Mouse (Mus musculus) skeletal muscle tissue, adult 2 months (tissue): ENCODE measurements at regions not wholly inside any gene's neighbourhood (a gene's known extent, or its start where the extent isn't known, plus 50 kb on each side); places are given as distances from the start of the nearest gene placed in this dataset.
A peak's percentile ranks its signal among the peaks of the same experiment; 100 is the strongest.

Experiments
- DNase-seq: peaks from one replicate; pipeline ENCODE4 v3.0.0-alpha.2; 2012; ENCODE audit warnings: low read depth, low spot score

DNA sequence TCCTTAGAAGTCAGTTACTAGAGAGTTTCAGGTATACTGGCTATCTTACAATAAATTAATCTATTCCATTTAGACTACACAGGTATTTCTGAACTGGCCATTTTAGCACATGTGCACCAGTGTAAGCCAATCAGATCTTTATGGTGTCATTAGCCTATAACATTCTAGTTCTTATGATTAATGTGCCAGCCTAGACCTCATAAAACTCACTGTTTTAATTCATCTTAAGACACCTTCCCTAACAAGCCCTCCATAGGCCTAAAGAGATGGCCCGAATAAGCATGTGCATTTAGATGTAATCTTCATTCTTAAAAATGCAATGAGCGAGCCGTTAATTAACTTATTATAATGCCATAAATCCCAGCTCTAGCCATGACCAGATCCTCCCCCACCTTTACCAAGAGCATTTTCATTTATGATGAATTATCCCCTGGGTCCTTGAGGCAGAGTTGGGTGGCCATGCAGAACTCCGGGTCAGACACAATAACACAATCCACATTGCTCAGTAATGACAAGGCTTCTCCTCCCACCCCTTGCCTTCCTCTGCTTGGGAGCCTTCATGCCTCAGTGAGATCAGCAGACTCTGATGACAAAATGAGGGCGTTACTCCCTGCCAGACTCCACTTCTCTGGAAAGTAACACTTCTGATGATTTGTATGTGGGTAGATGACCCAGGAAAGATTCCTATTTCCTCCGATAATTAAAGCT is 311.6 kb upstream of the Pkn2 start:
- DNase-seq = no peak

DNA sequence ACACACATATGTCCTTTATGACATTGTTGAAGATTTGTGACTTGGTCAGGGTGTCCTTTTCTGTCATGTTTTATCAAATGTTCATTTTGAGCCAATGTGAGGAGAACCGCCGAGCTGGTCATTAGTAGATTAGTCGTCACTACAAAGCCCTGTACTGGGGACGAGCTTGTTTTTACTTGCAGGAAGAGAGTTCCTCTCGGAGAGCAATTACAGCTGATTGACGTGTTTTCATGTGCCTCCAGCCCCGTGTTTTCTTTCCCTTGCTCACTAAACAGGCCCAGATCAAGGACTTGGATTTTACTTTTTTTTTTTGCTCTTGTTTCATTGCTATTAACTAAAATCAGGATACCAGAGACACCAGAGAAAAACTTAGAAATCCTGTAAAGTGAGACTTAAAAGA is 307.1 kb upstream of the Pkn2 start:
- no peak for DNase-seq

DNA sequence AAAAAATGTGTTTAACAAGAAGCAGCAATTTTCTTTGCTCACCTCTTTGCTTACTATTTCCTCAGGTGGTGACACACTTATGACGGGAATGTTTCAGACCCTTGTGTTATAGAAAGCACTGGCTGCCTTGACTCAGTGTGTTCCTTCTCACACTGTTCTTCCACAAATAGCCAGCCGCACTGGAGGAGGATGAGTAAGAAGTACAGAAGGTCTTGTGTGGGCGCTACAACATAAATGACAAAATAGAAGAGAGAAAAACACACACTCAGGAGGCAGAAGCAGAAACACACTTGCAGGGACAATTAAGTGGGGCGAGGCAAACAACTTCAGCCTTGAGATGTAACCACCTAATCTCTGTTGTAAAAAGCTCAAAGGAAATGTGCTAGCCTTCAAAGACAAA is 292.2 kb upstream of the Pkn2 start:
- DNase-seq = no peak

DNA sequence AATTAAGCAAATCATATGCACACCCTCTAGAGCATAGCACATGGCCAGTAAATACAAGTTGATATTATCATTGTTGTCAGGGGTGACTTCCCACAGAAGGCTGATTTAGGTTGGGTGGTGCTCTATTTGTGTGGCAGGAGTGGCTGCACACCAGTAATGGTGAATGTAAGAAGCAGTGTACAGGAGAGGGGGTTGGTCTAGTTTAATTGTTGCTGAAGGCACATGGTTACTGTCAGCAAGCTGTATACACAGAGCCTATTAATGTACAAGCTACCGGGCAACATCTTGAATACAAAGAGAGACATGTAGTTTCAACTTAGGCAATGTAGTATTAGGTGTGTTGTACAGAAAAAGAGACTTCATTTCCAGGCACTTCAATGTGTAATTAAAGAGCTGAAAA is 280.6 kb upstream of the Pkn2 start:
- DNase-seq = no peak

DNA sequence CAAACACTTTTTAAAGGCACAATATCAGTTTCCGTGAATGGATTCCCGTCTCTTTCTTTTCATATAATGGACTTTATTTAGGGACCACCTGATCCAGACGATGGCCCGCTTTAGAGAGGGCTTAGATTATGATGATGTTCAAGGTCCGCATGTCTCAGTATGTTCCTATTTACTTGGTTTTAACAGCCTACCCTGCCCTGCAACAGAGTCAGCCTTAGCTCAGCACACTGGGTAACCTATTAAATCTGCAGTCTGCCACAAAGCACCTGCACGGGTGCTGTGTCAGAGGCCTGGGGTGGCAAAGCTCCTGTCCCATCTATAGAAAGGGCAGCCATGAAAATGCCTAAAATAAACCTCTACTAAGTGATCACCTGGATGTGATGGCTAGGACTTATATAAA is 280.2 kb upstream of the Pkn2 start:
- no peak for DNase-seq

DNA sequence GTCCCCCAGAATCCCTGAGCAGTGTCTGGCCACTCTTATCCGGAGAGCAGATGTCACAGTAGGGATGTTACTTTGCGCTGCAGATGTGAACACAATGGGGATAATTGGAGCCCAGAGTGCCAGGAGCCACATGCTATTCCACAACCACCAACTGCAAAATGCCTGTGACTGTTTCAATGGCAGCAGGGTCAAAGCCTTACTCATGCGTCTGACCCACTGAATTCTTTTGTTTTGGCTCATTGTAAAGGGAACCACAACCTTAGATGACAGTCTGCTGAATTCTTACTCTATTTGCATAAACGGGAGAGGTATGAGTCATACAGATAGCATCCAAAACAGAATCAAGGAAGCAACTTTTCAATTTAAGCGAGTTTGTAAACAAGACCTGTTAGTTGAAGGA is 276.8 kb upstream of the Pkn2 start:
- DNase-seq = no peak

DNA sequence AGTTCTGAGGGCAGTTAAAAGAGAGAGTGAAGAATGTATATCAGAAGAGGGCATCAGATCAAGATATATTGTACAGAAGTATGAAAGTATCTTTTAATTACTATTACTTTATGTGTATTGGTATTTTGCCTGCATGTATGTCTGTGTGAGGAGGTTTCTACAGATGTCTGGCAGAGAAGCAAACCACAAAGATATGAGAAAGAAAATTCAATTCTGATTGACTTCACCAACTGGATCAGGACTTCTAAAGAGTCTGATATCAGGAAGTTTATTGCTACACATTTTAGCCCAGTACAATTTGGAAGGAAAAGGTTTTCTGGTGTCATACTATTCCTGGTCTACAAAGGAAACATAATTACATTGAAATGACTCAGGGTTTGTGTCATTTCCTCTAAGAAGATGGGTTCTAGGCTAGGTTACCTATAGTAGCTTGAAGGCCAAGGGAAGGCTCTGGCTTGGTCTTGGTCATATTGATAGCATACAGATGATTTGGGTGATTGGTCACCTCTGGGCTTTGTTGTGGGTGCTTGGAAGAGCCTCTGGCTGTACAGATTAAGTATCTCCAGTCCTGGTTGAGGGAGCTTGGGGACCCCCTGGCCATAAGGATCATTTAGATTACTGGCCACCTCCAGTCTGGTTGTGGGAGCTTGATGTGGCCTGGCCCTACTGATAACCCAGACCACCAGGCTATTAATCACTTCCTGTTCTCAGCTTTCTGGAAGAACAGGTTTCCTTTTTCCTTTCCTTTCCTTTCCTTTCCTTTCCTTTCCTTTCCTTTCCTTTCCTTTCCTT is 275.1 kb upstream of the Pkn2 start:
- DNase-seq = no peak

DNA sequence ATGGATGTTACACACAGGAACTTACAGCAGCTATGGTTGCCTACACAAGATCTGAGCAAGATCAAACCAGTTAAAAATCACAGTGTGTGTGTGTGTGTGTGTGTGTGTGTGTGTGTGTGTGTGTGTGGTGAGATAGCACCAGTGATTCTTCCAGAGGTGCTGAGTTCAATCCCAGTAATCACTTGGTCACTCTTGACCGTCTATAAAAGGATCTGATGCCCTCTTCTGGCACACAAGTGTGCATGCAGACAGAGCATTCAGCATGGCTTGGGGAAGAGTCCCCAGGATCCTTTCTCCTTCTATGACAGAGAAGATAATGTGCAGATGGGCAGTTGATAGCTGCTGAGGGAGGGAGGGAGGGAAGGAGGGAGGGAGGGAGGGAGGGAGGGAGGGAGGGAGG is 274.4 kb upstream of the Pkn2 start:
- no peak for DNase-seq

DNA sequence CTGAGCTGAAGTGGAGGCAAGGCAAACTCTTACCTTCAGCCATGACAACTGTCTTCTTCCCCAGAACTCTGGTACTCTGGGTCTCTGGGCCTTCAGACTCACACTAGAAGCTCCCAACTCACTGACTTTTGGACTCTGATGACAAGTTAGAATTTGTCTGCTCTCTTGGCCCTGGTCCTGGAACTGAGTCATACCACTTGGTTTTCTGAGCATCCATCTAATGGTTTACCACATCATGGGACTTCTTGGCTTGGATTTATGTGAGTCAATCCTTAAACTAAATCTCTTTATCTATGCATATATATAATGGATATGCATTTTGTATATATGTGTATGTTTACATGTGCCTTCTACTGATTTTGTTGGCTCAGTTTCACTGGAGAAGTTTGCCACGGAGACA is 273.8 kb upstream of the Pkn2 start:
- no peak for DNase-seq

DNA sequence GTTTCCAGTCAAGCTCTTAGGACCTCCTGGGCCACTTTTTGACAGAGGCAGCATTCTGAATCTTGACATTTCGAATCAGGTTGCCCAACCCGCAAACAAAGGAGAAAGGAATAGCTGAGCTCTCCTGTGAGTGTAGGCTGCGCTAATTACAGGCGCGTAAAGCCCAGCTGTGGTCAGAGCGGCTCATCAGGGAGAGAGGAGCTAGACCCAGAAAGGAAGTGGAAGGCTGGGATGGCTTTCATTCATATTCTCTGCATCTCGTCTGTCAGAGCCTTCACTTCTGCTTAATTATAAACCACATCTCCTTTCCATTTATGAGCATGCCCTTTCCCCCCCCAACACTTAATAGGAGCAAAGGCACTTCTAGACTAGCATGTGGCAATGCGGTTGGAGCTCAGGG is 265.7 kb upstream of the Pkn2 start:
- DNase-seq = no peak

DNA sequence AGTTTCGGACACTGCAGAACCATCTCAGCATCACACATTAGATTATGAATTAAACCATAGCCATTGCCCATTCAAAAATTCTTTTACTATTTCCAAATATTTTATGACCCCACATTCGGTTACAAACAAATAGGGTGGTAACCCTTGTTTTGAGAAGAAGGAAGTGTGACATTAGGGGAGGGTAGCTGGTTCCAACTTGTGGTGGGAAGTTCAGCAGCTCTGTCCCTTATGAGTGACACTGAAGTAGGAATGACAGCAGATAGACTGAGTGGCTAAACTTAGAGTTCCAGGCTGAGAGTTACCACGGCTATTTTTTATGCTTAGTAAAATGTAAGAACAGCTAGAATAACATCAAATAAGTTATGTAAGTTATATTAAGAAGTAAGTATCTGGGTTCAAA is 257.1 kb upstream of the Pkn2 start:
- DNase-seq = no peak

DNA sequence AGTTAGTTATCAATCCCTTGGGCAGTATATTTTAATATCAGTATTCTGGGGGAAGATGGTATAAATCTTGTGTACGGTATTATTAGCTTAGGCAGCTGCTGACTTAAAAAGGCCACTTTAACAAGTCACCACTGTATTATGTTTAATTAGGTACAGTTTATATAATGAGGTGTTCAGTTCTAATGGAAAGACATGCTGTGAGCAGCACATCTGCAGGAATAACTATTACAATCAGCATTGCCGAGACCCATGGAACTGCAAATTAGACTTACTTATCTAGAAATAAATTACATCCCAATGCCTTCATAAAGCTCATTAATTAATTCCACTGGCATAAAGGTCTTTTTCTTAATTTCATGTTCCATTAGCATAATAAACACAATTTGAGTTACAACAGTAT is 252.7 kb upstream of the Pkn2 start:
- DNase-seq = no peak

DNA sequence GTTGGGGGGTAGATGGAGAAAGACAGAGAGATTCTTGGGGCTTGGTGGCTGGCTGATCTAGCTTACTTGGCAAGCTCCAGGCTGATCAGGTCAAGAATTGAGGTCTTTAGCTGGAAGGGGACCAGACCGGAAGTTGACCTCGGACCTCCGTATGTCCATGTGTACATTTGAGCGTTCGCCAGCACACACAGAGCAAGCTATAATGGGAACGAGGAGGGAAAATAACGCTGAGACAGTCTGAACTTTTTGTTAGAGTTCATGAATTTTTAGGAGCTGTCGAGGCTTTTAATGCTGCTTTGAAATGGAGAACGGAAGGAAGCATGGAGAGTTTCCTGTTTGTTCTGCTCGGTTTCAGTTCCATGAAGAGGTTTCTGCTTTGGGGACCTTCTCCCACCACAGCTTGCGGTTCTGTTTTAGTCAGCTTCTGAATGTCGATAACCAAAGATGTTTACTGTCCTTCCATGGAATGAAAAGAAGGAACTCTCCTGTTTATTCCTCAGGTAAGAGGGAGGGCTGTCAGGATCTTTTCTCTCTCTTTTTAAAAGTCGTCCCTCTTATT is 226.0 kb upstream of the Pkn2 start:
- DNase-seq = no peak

DNA sequence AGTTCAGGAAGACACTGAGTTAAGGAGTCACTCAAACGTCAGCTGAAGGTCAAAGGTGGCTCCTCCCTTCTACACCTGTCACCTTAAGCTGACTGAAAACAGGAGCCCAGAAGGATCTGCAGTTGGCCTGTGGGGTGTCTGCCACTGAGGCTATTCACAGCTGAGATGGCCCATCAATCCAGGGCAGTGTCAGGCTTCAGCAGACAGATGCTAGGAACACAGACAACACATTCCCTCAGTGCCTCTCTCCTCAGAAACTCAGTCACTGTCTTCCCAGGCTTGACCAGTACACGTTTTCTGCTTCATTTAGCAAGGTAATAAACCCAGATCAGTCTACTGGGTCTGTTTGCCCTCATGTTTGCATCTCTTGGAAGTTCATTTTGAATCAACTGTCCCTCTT is 222.9 kb upstream of the Pkn2 start:
- no peak for DNase-seq

DNA sequence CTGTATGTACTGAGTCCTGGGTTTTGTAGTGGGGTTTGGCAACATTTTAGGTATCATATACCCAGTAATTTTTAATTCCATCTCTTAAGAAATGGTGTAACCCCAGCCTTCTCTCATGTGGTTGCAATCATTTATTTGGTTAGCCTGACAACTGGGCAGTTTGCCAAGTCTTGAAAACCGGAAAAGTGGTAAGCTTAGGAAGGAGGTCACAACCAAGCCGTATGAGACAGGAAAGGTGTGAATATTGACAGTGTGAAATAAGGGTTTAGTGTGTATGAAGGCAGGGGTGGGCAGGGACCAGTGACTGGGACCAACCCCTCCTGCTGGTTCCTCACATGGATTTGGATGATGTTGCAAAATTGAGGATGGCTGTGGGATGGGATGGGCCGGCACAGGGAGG is 221.5 kb upstream of the Pkn2 start:
- DNase-seq = peak; percentile 5

DNA sequence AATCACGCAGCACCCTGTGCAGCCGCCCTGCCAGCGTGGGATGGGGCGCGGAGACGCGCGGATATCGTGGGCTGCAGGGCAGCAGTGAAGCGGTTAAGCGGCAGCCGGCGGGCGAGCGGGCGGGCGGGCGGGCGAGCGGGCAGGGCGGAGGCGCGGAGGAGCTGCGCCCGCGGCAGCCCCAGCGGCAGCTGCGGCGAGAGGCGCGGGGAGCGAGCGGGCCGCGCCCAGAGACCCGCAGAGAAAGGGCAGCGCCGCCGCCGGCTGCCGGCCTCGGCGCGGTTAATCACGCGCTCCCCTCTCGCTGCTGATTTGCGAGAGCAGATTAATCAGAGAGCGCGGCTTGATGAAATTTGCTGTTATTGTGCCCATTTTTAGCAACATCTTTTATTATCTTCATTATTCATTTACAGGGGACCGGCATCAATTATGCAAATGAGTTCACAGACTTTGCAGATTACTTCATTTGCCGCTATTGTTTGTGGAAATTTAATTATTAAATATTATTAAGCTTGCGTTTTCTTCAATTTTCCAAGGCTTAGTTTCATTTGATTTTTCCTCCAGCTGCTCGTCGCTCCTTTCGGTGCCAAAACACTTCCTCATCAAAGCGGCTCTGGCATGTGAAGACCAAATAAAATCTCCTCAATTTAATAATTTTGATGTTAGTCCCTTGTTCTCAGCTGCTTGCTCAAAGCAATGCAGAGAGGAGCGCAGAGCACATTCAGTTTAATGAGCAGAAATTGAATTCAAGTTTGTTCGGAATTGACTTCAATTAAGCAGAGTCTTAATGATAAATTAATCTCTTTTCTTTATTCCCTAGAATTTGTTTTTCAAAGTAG is 219.2 kb upstream of the Pkn2 start:
- DNase-seq = no peak

DNA sequence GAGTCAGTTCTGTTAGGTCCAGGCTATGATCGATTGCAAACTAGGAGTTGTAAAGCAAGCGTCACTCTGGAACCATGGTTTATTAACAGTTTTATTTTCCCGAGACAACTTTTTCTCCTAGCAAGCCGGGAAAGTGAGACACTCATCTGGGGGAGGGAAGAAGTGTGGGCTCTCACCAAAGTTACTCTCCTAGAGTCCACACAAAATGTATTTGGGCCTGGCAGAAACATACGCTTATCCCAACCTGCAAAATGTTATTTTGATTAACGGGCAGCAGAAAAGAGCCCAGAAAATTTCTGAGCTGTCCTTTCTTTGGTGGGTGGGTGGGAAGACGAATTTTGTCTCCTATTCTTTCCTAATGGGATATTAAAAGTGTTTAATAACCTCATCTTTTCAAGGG is 218.4 kb upstream of the Pkn2 start:
- DNase-seq = no peak

DNA sequence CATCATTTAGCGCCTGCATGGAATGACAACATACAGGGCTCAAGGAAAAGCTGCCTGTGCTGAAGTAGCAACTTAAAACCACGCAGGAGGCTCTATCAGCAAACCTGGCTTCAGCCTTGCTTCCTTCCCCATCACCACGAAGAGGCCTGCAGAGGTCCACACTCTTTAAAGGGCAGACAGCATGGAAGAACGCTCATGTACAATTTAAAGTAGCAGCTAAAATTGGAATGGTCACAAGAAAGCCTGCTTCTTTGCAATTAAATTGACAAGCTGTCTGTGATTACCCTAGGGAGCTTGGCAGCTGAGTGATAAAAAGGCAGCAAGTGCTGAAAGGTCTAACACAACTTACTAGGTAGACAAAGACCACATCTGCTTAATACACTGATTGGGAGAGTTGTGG is 210.4 kb upstream of the Pkn2 start:
- no peak for DNase-seq

DNA sequence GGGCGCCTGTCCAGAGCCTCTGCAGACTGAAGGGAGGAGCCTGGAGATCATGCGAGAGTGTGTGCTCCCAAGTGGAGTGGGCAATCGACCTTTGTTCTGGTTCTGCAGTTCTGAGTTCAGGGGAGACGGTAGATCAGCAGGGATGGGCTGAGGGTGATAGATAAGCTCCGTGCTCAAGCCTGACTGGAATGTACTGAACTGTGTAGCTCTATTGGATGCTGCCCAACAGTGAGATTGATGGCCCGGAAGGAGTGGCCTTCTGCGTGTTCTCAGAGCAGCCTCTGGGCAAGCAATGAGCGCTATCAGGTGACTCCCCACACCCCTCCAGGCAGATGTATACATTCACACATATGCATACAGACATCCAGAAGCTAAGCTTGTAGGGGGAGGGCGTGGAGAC is 209.1 kb upstream of the Pkn2 start:
- no peak for DNase-seq

DNA sequence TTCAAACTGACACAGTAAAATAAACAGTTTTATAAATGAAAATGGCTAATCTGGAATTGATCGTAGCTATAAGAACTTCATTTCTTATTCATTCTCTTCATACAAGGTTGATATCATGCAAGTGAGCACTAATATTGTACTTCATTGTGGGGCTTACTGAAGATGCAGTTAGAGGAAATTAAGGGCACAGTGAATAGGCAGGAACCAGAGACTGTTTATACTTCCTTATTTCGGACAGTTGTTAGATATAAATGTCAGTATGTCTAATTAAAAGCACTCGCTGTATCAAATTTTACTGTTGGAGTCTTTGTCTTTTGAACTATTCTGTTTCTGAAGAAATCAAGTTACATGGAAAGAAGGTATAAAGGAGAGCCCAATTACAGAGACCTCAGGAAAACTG is 208.5 kb upstream of the Pkn2 start:
- DNase-seq = no peak

DNA sequence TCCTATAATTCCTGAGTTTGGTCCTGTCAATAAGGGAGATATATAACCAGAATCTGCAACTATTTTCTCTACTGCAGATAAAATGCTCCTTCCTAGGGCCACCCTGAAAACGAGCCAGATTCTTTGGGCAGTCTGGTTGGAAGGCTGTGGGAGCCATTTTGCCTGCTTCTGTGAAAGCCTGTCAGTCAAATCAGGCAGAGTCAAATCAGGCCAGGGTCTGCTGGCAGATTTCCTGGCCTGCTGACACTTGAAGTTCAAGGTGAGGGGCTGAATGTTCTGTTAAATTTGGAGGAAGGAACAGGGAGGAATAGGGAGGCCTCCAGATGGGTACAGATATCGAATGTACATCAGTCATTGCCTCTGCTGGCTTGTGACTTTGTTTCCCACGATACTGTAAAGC is 206.0 kb upstream of the Pkn2 start:
- no peak for DNase-seq

DNA sequence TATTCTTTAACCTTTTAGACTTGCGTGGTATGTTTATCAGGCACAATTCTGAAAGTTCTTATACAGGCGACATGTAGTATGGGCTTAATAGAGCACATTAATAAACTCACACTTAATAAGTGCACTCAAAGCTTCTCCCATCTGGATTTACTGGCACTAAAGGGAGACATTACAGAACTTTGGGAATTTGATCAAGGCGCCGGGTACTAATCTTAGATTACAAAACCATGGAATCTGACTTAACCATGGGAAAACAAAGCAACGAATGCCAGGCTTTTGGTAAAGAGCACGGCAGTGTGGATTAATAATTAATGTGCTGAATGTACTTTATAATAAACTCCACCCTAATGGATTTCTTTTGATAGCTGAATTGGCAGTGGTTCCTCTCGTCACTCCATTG is 196.5 kb upstream of the Pkn2 start:
- no peak for DNase-seq
